In the genomic region with DNA sequence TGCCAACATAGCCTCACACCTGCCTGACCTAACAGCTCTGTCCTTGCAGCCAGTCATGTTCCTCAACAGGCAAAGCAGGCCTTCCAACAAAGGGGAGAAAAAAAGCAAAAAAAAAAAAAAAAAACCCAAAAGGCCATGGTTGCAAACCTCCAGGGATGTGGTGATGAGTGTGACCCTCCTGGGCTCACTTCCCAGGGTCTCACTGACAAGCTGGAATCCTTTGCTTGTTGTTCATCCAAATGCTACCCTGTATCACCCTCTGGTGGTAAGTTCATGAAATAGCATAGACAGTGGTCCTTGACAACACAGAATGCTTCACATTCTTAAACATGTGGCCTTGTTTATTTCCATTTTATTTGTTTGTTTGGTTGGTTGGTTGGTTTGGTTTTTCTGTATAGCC, we compare ENCODE assay signal across 9 mouse cellular contexts.
DNase-seq lines count a peak whose midpoint lies in the region; ATAC-seq lines count a peak whose summit lies in the region.
"Had no signal": no experiment of that assay in that cellular context is flagged by ENCODE, and none has a peak within 500 bp of the region (broad histone marks: within the 10 kb centered on the region; RNA-seq: fewer than 3 reads in every experiment).

No protein-coding gene starts in this region.

- no peaks in the 10 kb centered on the region for H3K27me3 ChIP-seq in neural tube, embryonic 11.5 days (ENCODE audit: control insufficient read depth, insufficient read depth, low read length)
- no peaks in the 10 kb centered on the region for H3K27me3 ChIP-seq in forebrain, embryonic 16.5 days (replicated peaks; ENCODE audit: control insufficient read depth, insufficient read depth, low read length)
- no peaks in the 10 kb centered on the region for H3K27me3 ChIP-seq in midbrain, embryonic 16.5 days (ENCODE audit: control insufficient read depth, insufficient read depth, low read depth, low read length)

- DNase-seq in frontal cortex, postnatal 10 days (ENCODE audit: low spot score in 2 of 2), result no peak
- no peak for DNase-seq in neural tube, embryonic 11.5 days (ENCODE audit: low spot score)
- no peak for DNase-seq in neural tube, embryonic 10.5 days (ENCODE audit: extremely low spot score, low spot score)
- no peak for DNase-seq in T-cell, adult 2 months (ENCODE audit: low spot score)
- DNase-seq in spleen, adult 18-20 months, result no peak

- ATAC-seq in frontal cortex, adult (ENCODE audit: low TSS enrichment), result peak; percentile 60; the same call in 1 of the 2 replicates
- peak; percentile 64; the same call in 1 of the 2 replicates for ATAC-seq in neural tube, embryonic 11.5 days (ENCODE audit: insufficient read depth, low FRiP score, low TSS enrichment)
- peak; percentile 65 for ATAC-seq in forebrain, embryonic 16.5 days
- ATAC-seq in midbrain, embryonic 16.5 days, result peak; percentile 71; the same call in 1 of the 2 replicates

- H3K36me3 ChIP-seq in neural tube, embryonic 11.5 days (ENCODE audit: control insufficient read depth, insufficient read depth, low read length), result no peaks in the 10 kb centered on the region
- H3K36me3 ChIP-seq in forebrain, embryonic 16.5 days (ENCODE audit: control insufficient read depth, insufficient read depth), result no peaks in the 10 kb centered on the region
- no peaks in the 10 kb centered on the region for H3K36me3 ChIP-seq in midbrain, embryonic 16.5 days (ENCODE audit: control insufficient read depth, insufficient read depth, low read length)
- H3K36me3 ChIP-seq: stomach, embryonic 15.5 days had no signal

- H3K9ac ChIP-seq in neural tube, embryonic 11.5 days (ENCODE audit: low read length), result no peak overlapping the region
- no peak overlapping the region for H3K9ac ChIP-seq in forebrain, embryonic 16.5 days (replicated peaks; ENCODE audit: low read depth, low read length)
- H3K9ac ChIP-seq in midbrain, embryonic 16.5 days (ENCODE audit: low read depth, low read length), result no peak overlapping the region
- H3K9ac ChIP-seq: stomach, embryonic 15.5 days had no signal

- H3K4me1 ChIP-seq in neural tube, embryonic 11.5 days (ENCODE audit: control insufficient read depth, insufficient read depth, low read length), result no peaks in the 10 kb centered on the region
- no peaks in the 10 kb centered on the region for H3K4me1 ChIP-seq in forebrain, embryonic 16.5 days (replicated peaks; ENCODE audit: control insufficient read depth, insufficient read depth, low read length)
- no peaks in the 10 kb centered on the region for H3K4me1 ChIP-seq in midbrain, embryonic 16.5 days (ENCODE audit: control insufficient read depth, insufficient read depth, low read length)
- H3K4me1 ChIP-seq: stomach, embryonic 15.5 days had no signal

- no peak overlapping the region for H3K4me3 ChIP-seq in neural tube, embryonic 11.5 days (ENCODE audit: low read depth, low read length)
- no peak overlapping the region for H3K4me3 ChIP-seq in forebrain, embryonic 16.5 days (replicated peaks; ENCODE audit: low read length)
- no peak overlapping the region for H3K4me3 ChIP-seq in midbrain, embryonic 16.5 days (ENCODE audit: low read depth, low read length)
- H3K4me3 ChIP-seq: stomach, embryonic 15.5 days had no signal

- H3K27ac ChIP-seq in neural tube, embryonic 11.5 days (ENCODE audit: low read depth, low read length), result no peak overlapping the region
- H3K27ac ChIP-seq in forebrain, embryonic 16.5 days (ENCODE audit: low read length), result no peak overlapping the region
- H3K27ac ChIP-seq in midbrain, embryonic 16.5 days (ENCODE audit: low read length), result no peak overlapping the region
- H3K27ac ChIP-seq: stomach, embryonic 15.5 days had no signal

- H3K4me2 ChIP-seq in neural tube, embryonic 11.5 days (ENCODE audit: low read depth), result no peak overlapping the region
- no peak overlapping the region for H3K4me2 ChIP-seq in forebrain, embryonic 16.5 days (ENCODE audit: low read length)
- H3K4me2 ChIP-seq in midbrain, embryonic 16.5 days (ENCODE audit: low read length), result no peak overlapping the region
- H3K4me2 ChIP-seq: stomach, embryonic 15.5 days had no signal

- no peaks in the 10 kb centered on the region for H3K9me3 ChIP-seq in neural tube, embryonic 11.5 days (ENCODE audit: control insufficient read depth, low read length)
- H3K9me3 ChIP-seq in forebrain, embryonic 16.5 days (ENCODE audit: control insufficient read depth, low read length), result no peaks in the 10 kb centered on the region
- no peaks in the 10 kb centered on the region for H3K9me3 ChIP-seq in midbrain, embryonic 16.5 days (replicated peaks; ENCODE audit: control insufficient read depth, low read length, poor library complexity, severe bottlenecking)
- H3K9me3 ChIP-seq: stomach, embryonic 15.5 days had no signal
